Mouse (Mus musculus): ENCODE data around the gene Vmn2r103. TPM values are rescaled to one million over a fixed set of nuclear protein-coding genes. Genes with fewer than 3 reads are reported as not detected.

Vmn2r103 gene
- total RNA-seq (2022): not detected

GRCm38 (mm10) chr17:19773063-19773462, at the start of gene Vmn2r103:
Gene Vmn2r103 (plus strand): TSS chr17:19773363.
- DNase-seq (ENCODE audit: low spot score in 2 of 2): no peak

- no peak for DNase-seq (ENCODE audit: low spot score in 2 of 2)
Observed at GRCm38 (mm10) chr17:19778994-19779393, 5.8 kb downstream of the Vmn2r103 start.

GRCm38 (mm10) chr17:19789248-19789647, 16.1 kb downstream of the Vmn2r103 start:
- DNase-seq (ENCODE audit: low spot score in 2 of 2): no peak

Other genes with a start within 250 kb of the Vmn2r103 start
- gene Vmn2r101, start 196.1 kb upstream of the Vmn2r103 start, total RNA-seq (2022): not detected
- gene Vmn2r102, start 113.0 kb upstream of the Vmn2r103 start, total RNA-seq (2022): not detected